Mouse (Mus musculus) forebrain, embryonic 14.5 days (tissue): ENCODE results near the gene C1rl. TPM values are rescaled to one million over a fixed set of nuclear protein-coding genes. Genes with fewer than 3 reads are reported as not detected.

Experiments used
- ATAC-seq: fragments of 200-750 bp; cut with Nextera tagmentation; 2 replicates; pipeline ENCODE4 v1.8.0; 2017; ENCODE audit warnings: mild to moderate bottlenecking, moderate library complexity
- DNase-seq: peaks from one replicate; pipeline ENCODE4 v3.0.0-alpha.2; 2015; ENCODE audit warnings: low spot score
- H3K27ac ChIP-seq: fragments of 300-500 bp; sonication (generic); 2 replicates; pipeline ENCODE4 v1.5.1; 2014; ENCODE audit warnings: low read depth, mild to moderate bottlenecking, control low read depth, low read length, moderate library complexity
- H3K27me3 ChIP-seq: fragments of 300-500 bp; sonication (generic); replicated peaks from 2 replicates; pipeline ENCODE4 v1.6.1; 2014; ENCODE audit warnings: low read length, control low read depth, mixed read lengths; ENCODE audit not compliant: control insufficient read depth, insufficient read depth
- H3K36me3 ChIP-seq: fragments of 300-500 bp; sonication (generic); 2 replicates; pipeline ENCODE4 v1.6.1; 2014; ENCODE audit warnings: low read length, control low read depth; ENCODE audit not compliant: control insufficient read depth, insufficient read depth
- H3K4me1 ChIP-seq: fragments of 300-500 bp; sonication (generic); 2 replicates; pipeline ENCODE4 v1.6.1; 2014; ENCODE audit warnings: antibody characterized with exemption, low read length, control low read depth; ENCODE audit not compliant: control insufficient read depth, insufficient read depth
- H3K4me2 ChIP-seq: fragments of 300-500 bp; sonication (generic); 2 replicates; pipeline ENCODE4 v1.6.1; 2014; ENCODE audit warnings: mild to moderate bottlenecking, control low read depth, low read length
- H3K4me3 ChIP-seq: fragments of 300-500 bp; sonication (generic); 2 replicates; pipeline ENCODE4 v1.5.1; 2014; ENCODE audit warnings: low read depth, low read length, control low read depth
- H3K9ac ChIP-seq: fragments of 300-500 bp; sonication (generic); 2 replicates; pipeline ENCODE4 v1.6.1; 2014; ENCODE audit warnings: mild to moderate bottlenecking, low read length, control low read depth, moderate library complexity
- H3K9me3 ChIP-seq: fragments of 300-500 bp; sonication (generic); replicated peaks from 2 replicates; pipeline ENCODE4 v1.6.1; 2016; ENCODE audit warnings: low read length, control low read depth, mixed read lengths; ENCODE audit not compliant: control insufficient read depth
- WGBS: fragments of 180-500 bp; shearing (Covaris S2); extraction: QIAGEN DNeasy Blood & Tissue Kit; methylation state at CpG from one replicate; pipeline ENCODE4 v1.1.7; 2014; 5-methylcytosine and 5-hydroxymethylcytosine counted together
- polyA plus RNA-seq: library from polyadenylated mRNA; unstranded; fragments of >200 nt; fragmentation: Nextera tagmentation; extraction: Ambion mirVana; gene quantifications from 2 replicates; pipeline ENCODE4 v1.2.1, GENCODE M21; 2014

C1rl gene
- polyA plus RNA-seq, 1 experiment from 2014 or later, result 0.17 TPM

DNA sequence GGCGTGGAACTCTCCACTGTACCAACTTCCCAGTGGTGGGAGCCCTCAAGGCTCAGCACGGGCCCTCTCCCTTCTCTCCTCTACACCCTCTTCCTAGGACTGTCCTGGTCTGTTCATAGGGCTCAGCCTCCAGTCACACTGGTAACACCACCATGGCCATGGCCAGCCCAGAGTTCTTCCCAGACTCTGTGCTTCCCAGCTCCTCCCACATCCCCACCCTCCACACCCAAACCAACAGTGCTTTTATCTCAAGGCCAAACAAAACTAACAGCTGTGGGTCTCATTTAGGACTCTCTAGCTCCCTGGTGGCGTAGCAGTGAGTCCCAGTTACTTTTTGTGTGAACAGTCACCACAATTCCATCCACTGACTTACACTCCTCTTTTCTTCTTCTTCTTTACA, 40.9 kb upstream of the C1rl start:
- Histone ChIP-seq H3K4me2 (no peak overlapping the region), H3K4me3 (no peak overlapping the region), H3K27me3 (no peaks in the 10 kb centered on the region), H3K36me3 (peaks cover 14% of the 10 kb centered on the region; the same call in 1 of the 2 replicates), H3K9ac (no peak overlapping the region), H3K4me1 (no peaks in the 10 kb centered on the region), H3K9me3 (no peaks in the 10 kb centered on the region), H3K27ac (no peak overlapping the region)
- 71% methylated on average over 3 of the region's 3 CpGs for WGBS
- ATAC-seq (no peak), DNase-seq (no peak)

GRCm38 (mm10) chr6:124453756-124454155, 39.2 kb upstream of the C1rl start:
- Histone ChIP-seq H3K4me3 (no peak overlapping the region), H3K4me1 (no peaks in the 10 kb centered on the region), H3K27me3 (no peaks in the 10 kb centered on the region), H3K4me2 (no peak overlapping the region), H3K9me3 (no peaks in the 10 kb centered on the region), H3K27ac (no peak overlapping the region), H3K36me3 (peaks cover 13% of the 10 kb centered on the region; the same call in 1 of the 2 replicates), H3K9ac (no peak overlapping the region)
- ATAC-seq (no peak; the same call in 1 of the 2 replicates), DNase-seq (no peak)
- 52% methylated on average over 4 of the region's 4 CpGs for WGBS

GRCm38 (mm10) chr6:124456243-124456642, 36.7 kb upstream of the C1rl start:
- H3K36me3 ChIP-seq, result peaks cover 8% of the 10 kb centered on the region; the same call in 1 of the 2 replicates

DNA sequence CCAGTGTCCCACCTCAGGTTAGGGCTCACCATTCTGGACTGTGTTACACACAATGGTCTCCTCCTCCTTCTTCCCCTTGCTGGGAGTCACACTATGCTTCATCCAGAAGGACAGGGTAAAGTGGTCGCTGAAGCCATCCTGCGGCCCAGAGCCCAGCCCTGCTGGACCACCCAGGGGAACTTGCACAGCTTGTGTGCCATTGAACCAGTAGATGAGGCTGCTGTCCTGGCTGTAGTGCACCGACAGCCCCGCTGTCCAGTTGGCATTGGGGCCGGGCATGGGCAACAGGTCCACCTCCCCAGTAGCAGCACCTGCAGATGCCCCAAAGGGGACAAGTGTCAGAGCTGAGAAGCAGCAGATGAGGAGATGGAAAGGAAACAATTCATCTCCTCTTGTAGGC, 35.1 kb upstream of the C1rl start:
- H3K36me3 ChIP-seq, result peaks cover 8% of the 10 kb centered on the region; the same call in 1 of the 2 replicates
- no peak overlapping the region for H3K4me3 ChIP-seq
- no peak overlapping the region for H3K9ac ChIP-seq
- no peaks in the 10 kb centered on the region for H3K4me1 ChIP-seq
- no peak for DNase-seq
- WGBS, result 90% methylated on average over 5 of the region's 5 CpGs
- H3K9me3 ChIP-seq, result no peaks in the 10 kb centered on the region
- no peak overlapping the region for H3K27ac ChIP-seq
- ATAC-seq, result no peak
- H3K27me3 ChIP-seq, result no peaks in the 10 kb centered on the region
- no peak overlapping the region for H3K4me2 ChIP-seq

More at GRCm38 (mm10) chr6:124456243-124456642, 36.7 kb upstream of the C1rl start:
- no peak overlapping the region for H3K9ac ChIP-seq
- ATAC-seq (no peak), DNase-seq (no peak)
- H3K4me3 ChIP-seq, result no peak overlapping the region
- no peaks in the 10 kb centered on the region for H3K9me3 ChIP-seq
- H3K4me1 ChIP-seq, result no peaks in the 10 kb centered on the region
- H3K27me3 ChIP-seq, result no peaks in the 10 kb centered on the region
- H3K4me2 ChIP-seq, result no peak overlapping the region
- 91% methylated on average over 5 of the region's 5 CpGs for WGBS
- H3K27ac ChIP-seq, result no peak overlapping the region

DNA sequence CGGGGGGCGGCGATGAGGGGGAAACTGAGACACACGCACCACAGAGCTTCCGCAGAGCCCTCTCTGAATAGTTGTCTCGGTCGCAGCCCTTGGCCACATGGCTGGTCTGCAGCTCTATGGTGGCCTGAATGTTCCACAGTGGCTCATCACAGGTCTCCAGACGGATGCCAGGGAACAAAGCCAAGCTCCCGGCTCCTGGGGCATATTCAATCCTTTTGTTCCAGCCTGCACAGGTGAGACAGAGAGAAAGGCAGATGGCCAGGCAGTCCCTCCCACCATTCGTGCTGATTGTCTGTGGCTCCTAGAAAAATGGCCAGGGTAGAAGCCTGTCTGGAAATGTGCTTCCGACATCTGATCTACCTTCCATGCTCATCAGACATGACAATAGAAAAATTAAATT, 34.4 kb upstream of the C1rl start:
- 90% methylated on average over 11 of the region's 11 CpGs for WGBS
- DNase-seq (no peak), ATAC-seq (no peak)
- H3K4me1 ChIP-seq, result no peaks in the 10 kb centered on the region
- no peaks in the 10 kb centered on the region for H3K9me3 ChIP-seq
- H3K9ac ChIP-seq, result no peak overlapping the region
- no peaks in the 10 kb centered on the region for H3K27me3 ChIP-seq
- H3K27ac ChIP-seq, result no peak overlapping the region
- H3K4me2 ChIP-seq, result no peak overlapping the region
- no peak overlapping the region for H3K4me3 ChIP-seq
- peaks cover 8% of the 10 kb centered on the region; the same call in 1 of the 2 replicates for H3K36me3 ChIP-seq

- no peak for DNase-seq
- ATAC-seq, result no peak
- no peak overlapping the region for H3K4me3 ChIP-seq
- no peaks in the 10 kb centered on the region for H3K4me1 ChIP-seq
- no peaks in the 10 kb centered on the region for H3K9me3 ChIP-seq
- peaks cover 8% of the 10 kb centered on the region; the same call in 1 of the 2 replicates for H3K36me3 ChIP-seq
- no peak overlapping the region for H3K4me2 ChIP-seq
- no peaks in the 10 kb centered on the region for H3K27me3 ChIP-seq
- H3K9ac ChIP-seq, result no peak overlapping the region
- WGBS, result 87% methylated on average over 4 of the region's 4 CpGs
- H3K27ac ChIP-seq, result no peak overlapping the region
Measured at GRCm38 (mm10) chr6:124459388-124459787, 33.5 kb upstream of the C1rl start.

DNA sequence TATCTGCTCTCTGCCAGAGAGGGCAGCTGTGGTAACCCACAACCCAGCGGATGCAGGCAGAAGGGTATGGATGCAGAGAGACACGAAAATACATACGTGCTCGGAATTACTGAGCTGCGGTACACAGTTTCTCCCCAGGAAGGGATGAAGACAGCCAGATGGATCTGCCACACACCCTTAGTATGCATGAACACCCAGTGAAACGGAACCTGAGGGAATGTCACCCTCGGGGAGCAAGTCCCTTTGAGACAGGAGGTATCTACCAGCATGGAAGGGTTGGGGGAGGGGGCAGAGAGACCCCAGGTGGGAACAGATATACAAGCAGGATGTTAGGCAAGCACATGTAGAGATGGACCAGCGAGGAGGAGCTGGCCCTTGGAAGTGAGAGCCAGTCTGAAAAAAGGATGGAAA, 29.0 kb upstream of the C1rl start:
- ATAC-seq (peak; percentile 33), DNase-seq (peak; percentile 50)
- no peaks in the 10 kb centered on the region for H3K27me3 ChIP-seq
- peaks cover 5% of the 10 kb centered on the region; the same call in 1 of the 2 replicates for H3K36me3 ChIP-seq
- WGBS, result 18% methylated on average over 8 of the region's 8 CpGs
- peak overlapping the region; percentile 72 for H3K9ac ChIP-seq
- H3K27ac ChIP-seq, result no peak overlapping the region
- peak overlapping the region; percentile 43 for H3K4me3 ChIP-seq
- H3K4me2 ChIP-seq, result peak overlapping the region; percentile 58
- no peaks in the 10 kb centered on the region for H3K9me3 ChIP-seq
- H3K4me1 ChIP-seq, result no peaks in the 10 kb centered on the region; the same call in 1 of the 2 replicates

GRCm38 (mm10) chr6:124464305-124465271, 28.3 kb upstream of the C1rl start, which contains the start of gene Clstn3:
Gene Clstn3, minus strand, starts transcription at chr6:124464794.
- Histone ChIP-seq H3K27ac (peak within 1 kb of the TSS; percentile 70; the same call in 1 of the 2 replicates), H3K4me1 (no peaks in the 10 kb centered on the region; the same call in 1 of the 2 replicates), H3K9me3 (no peaks in the 10 kb centered on the region), H3K4me2 (peak within 1 kb of the TSS; percentile 58), H3K27me3 (no peaks in the 10 kb centered on the region), H3K36me3 (no peaks in the 10 kb centered on the region), H3K4me3 (peak within 1 kb of the TSS; percentile 43), H3K9ac (peak within 1 kb of the TSS; percentile 72)
- ATAC-seq (peak; percentile 99), DNase-seq (peak; percentile 97)
- WGBS, result 5% methylated on average over 27 of the region's 27 CpGs

DNA sequence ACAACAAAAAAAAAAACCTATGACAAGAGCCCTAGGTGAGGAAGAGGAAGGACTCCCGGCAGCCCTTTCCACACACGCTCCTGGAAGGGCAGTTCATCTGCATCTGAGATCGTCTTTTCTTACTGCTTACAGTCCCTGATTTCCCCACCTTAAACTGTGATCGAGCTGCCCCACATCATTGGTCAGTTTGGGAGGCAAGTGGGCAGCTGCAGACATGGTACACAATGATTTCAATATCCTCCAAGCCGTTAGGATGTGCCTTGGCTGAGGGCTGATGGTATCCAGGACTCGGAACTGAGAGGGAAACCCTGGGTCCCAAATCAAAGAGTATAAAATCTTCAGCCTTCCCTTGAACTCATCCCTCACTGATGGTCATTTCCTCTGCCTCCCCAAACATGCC, 27.6 kb upstream of the C1rl start:
- ATAC-seq, result no peak
- DNase-seq, result no peak
- Histone ChIP-seq H3K27me3 (no peaks in the 10 kb centered on the region), H3K9ac (peak overlapping the region; percentile 72; the same call in 1 of the 2 replicates), H3K27ac (no peak overlapping the region), H3K4me2 (peak overlapping the region; percentile 58), H3K4me3 (peak overlapping the region; percentile 43), H3K4me1 (no peaks in the 10 kb centered on the region; the same call in 1 of the 2 replicates), H3K36me3 (no peaks in the 10 kb centered on the region), H3K9me3 (no peaks in the 10 kb centered on the region)
- 38% methylated on average over 6 of the region's 6 CpGs for WGBS
